Mouse (Mus musculus) adrenal gland, adult (tissue): Measurements from ENCODE around the gene Phf24.

ENCODE experiments used
- DNase-seq, 2 experiments: peaks; one replicate each; pipeline ENCODE4 v3.0.0; 2022 to 2023; ENCODE audit warnings: low spot score in 1 of 2; ENCODE audit not compliant: inconsistent age in 2 of 2

Gene Phf24

GRCm38 (mm10) chr4:42904966-42905365 lies 11.5 kb upstream of the Phf24 start:
- DNase-seq, result no peak

DNA sequence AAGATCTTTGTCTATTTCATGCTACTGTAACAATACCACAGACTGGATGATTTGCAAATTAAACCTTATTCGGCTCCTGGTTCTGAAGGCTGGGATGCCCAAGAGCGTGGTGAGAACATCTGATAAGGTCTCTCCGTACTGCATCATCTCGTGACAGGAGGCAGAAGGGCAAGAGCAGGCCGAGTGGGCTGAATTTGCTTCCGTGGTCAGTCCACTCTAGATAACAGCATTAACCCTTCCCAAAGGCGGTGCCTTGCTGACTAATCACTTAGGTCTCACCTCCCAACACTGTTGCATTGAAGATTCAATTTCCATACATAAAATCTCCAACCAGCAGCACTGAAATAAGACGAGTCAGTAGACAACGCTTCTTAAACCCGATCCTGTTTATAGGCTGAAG lies 3.1 kb upstream of the Phf24 start:
- DNase-seq, result no peak

GRCm38 (mm10) chr4:42915311-42915710 lies 1.1 kb upstream of the Phf24 start:
- no peak for DNase-seq

- DNase-seq, result no peak
Observed at GRCm38 (mm10) chr4:42915966-42916365, 494 bp upstream of the Phf24 start.

- peak in 1 of 2 experiments; percentile 61 for DNase-seq
Observed at GRCm38 (mm10) chr4:42917402-42917774, 928 bp downstream of the Phf24 start.

DNA sequence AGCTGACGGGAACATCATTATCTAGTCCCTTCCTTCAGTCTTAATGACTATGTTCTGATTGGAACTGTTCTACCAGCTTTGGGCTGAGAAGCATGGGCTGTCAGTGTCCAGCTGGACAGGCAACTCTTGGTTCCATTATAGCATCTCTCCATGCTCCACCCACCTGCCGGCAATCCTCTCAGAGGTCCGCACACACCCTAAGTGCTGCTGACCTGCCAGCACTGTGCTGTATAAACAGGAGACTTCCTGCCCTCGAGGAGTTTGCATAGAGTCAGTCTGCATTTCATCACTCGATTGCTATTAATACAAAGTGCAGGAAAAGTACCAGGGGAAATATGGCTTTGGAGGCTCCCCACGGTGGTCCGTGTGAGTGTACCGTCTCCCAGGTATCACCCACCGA lies 4.3 kb downstream of the Phf24 start:
- DNase-seq, result no peak

DNA sequence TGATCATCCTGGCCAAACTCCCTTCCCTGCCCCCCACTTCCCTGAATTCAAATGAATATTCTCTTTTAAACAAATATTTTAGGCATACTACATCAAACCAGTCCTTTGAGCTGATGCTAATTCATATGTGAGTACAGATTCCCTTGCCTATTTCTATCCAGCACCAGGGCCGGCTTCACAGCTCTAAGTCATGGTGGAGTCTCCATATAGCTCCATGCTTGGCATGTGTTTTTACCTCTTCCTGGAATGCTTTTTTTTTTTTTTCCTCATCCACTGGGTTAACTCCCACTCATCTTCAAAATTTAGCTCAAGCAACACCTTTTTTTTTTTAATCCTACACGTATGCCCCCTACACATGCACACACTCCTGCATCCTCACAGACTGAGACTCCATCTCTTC lies 5.1 kb downstream of the Phf24 start:
- no peak for DNase-seq

DNA sequence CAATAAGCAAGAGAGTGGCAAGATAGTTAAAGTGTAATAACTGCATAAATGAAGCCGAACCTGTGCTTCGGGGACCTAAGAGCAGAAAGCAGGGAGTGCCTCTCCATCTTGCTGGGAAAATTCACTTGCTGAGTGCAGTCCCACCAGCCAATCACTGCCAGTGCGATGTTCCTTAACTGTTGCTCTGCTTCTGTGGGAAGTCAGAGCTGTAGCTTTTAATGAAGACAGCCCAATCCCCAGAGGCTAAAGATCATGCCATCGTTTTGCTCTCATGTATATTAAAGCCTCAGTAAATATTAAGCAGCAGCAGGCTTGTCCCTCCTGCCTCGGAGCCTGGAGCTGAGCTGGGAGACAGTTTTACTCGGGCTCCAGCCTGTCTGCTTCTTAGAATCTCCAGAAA lies 5.6 kb downstream of the Phf24 start:
- DNase-seq, result no peak

- no peak for DNase-seq
Observed at GRCm38 (mm10) chr4:42922461-42922860, 6.0 kb downstream of the Phf24 start.

- no peak for DNase-seq
Observed at GRCm38 (mm10) chr4:42924095-42924710, 7.7 kb downstream of the Phf24 start.

GRCm38 (mm10) chr4:42928209-42928608 lies 11.7 kb downstream of the Phf24 start:
- DNase-seq, result no peak

GRCm38 (mm10) chr4:42928952-42929351 lies 12.5 kb downstream of the Phf24 start:
- no peak for DNase-seq

- no peak for DNase-seq
Observed at GRCm38 (mm10) chr4:42932229-42932969, 15.9 kb downstream of the Phf24 start.

DNA sequence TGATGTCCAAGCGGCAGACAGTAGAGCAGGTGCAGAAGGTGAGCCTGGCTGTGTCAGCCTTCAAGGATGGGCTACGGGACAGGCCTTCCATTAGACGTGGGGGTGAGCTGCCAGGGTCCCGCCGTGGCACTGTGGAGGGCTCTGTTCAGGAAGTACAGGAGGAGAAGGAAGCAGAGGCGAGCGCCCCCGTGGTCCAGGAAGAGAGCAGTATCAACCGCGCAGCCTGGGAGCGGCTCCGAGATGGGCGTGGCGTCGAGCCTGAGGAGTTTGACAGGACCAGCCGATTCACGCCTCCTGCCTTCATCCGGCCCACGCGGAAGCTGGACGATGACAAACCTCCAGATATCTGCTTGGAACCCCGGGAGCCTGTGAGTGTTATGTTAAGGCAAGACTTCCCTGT lies 17.2 kb downstream of the Phf24 start:
- peak; percentile 46 to 76 for DNase-seq

DNA sequence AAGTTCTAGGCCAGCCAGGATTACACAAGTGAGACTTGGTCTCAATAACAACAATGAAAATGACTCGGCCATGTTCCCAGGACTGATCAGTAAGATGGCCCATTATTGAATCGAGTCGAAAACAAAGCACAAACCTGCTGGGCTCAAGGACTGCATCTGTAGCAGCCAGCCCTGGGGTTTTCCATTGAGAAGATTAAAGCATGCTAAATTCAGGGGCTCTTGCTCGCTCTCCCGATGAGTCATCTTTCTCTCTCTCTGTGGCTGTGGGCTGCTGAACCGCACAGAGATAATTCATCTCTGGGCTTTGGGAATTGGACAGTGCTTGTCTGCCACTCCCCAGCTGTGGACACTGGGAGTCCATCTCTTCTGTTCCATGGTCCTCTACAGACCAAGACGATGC lies 24.9 kb downstream of the Phf24 start:
- peak in 1 of 2 experiments; percentile 69 for DNase-seq

- no peak for DNase-seq
Observed at GRCm38 (mm10) chr4:42943341-42943740, 26.9 kb downstream of the Phf24 start.

- DNase-seq, result no peak
Observed at GRCm38 (mm10) chr4:42944185-42944584, 27.7 kb downstream of the Phf24 start.

- peak in 1 of 2 experiments; percentile 57 for DNase-seq
Observed at GRCm38 (mm10) chr4:42945043-42945442, 28.6 kb downstream of the Phf24 start.

GRCm38 (mm10) chr4:42945445-42945844 lies 29.0 kb downstream of the Phf24 start:
- DNase-seq, result no peak

DNA sequence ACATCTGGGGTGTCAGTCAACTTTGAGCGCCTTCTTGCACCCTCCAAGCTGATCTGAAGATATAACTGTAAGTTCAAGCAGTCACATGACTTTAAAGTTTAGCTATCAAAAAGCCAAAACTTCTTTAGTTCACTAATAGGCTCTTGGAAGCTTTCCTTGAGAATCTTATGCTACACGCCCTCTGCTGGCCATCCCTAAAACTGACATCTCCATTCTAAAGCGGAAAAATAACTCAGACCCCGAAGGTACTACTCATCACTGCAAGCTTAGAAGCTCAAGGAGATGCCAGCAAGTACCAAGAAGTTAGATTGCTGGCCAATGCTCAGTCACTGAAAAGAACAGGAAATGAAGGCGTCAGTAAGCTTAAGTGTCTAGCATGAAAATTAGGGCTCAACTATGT lies 29.5 kb downstream of the Phf24 start:
- DNase-seq, result peak; percentile 41 to 85

DNA sequence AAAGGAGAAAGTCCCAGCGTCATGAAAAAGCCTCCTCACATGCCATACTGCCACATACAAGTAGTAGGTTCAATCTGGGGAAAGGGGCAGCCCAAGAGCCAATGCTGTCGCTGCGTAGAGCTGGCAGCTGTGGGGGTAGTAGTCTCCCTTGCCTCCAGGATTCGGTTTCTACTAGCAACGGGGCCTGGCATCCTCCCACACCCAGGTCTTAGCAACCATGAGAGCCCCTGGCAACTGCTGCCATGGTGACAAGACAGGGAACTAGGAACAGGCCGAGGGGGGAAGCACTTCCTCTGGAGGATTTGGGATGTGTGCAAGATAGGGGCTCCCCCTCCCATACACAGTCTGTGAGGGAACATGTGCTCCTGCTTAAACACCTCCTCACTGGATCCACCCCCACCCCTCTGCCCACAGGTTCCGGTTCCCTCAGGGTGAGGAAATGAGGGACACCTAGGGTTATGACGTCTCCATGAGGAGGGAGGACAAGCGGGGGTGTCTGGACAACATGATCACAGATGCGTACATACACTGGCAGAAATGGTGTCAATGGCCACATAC lies 30.4 kb downstream of the Phf24 start:
- DNase-seq, result no peak

DNA sequence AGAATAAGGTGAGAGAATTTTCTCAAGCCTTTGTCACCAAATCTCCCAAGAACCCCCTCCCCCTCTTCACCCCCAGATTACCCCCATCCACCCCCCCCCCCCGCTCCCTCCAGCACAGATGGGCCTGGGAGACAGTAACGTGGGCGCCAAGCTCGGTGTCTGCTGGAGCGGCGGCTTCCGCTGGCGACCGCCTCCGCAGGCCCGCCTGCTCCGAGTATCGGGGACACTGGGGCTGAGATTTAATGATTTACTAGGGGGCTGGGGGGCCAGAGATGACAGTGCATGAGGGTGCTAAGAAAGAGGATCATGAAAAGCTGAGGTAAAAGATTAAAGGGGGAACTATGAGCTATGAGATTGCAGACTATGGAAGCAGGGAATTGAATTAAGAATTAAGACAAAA lies 32.1 kb downstream of the Phf24 start:
- no peak for DNase-seq
